Mouse (Mus musculus) heart, adult 2 months (tissue): ENCODE measurements around the gene Paf1. TPM values are rescaled to one million over a fixed set of nuclear protein-coding genes. Genes with fewer than 3 reads are reported as not detected.
A peak's percentile ranks its signal among the peaks of the same experiment; 100 is the strongest.

Experiments
- DNase-seq, 2 experiments: peaks; one replicate each; pipeline ENCODE4 v3.0.0; 2021
- H3K27ac ChIP-seq: fragments of 200-600 bp; 2 replicates; pipeline ENCODE4 v1.8.1; 2022
- H3K27me3 ChIP-seq: fragments of 200-500 bp; 2 replicates; pipeline ENCODE4 v1.6.1; 2012; ENCODE audit warnings: mild to moderate bottlenecking, low read length, inconsistent platforms, mixed read lengths; ENCODE audit not compliant: control insufficient read depth, insufficient read depth
- H3K36me3 ChIP-seq: fragments of 200-500 bp; 2 replicates; pipeline ENCODE4 v1.6.1; 2012; ENCODE audit warnings: low read length, inconsistent platforms; ENCODE audit not compliant: control insufficient read depth, insufficient read depth
- H3K4me1 ChIP-seq: fragments of 200-500 bp; 2 replicates; pipeline ENCODE4 v1.6.1; 2011; ENCODE audit warnings: low read length; ENCODE audit not compliant: control insufficient read depth, insufficient read depth
- H3K4me3 ChIP-seq: fragments of 200-600 bp; 2 replicates; pipeline ENCODE4 v1.8.1; 2022
- H3K79me2 ChIP-seq: fragments of 200-500 bp; replicated peaks from 2 replicates; pipeline ENCODE4 v1.6.1; 2012; ENCODE audit warnings: mild to moderate bottlenecking, inconsistent platforms, low read length, moderate library complexity, mixed read lengths; ENCODE audit not compliant: control insufficient read depth, insufficient read depth
- H3K9ac ChIP-seq: fragments of 200-500 bp; 2 replicates; pipeline ENCODE4 v1.6.1; 2012; ENCODE audit warnings: low read depth, mild to moderate bottlenecking, control low read depth, inconsistent platforms, low read length, mixed read lengths
- CTCF ChIP-seq: fragments of 200-600 bp; IDR thresholded peaks from 2 replicates; pipeline ENCODE4 v1.8.1; 2022; ENCODE audit warnings: antibody characterized with exemption, mild to moderate bottlenecking, moderate library complexity
- EP300 ChIP-seq: fragments of 200-500 bp; IDR thresholded peaks from 2 replicates; pipeline ENCODE4 v1.6.1; 2011; ENCODE audit warnings: low read depth, low read length, control low read depth; ENCODE audit not compliant: insufficient read depth
- POLR2A ChIP-seq: fragments of 200-500 bp; IDR thresholded peaks from 2 replicates; pipeline ENCODE4 v1.6.1; 2011; ENCODE audit warnings: mild to moderate bottlenecking, low read depth, low read length, control low read depth; ENCODE audit not compliant: insufficient read depth
- WGBS: fragments of 180-500 bp; shearing (Covaris S2); methylation state at CpG from one replicate; pipeline ENCODE4 v1.1.7; 2018; 5-methylcytosine and 5-hydroxymethylcytosine counted together
- intact Hi-C: fragments of 180-260 bp; cut with DNase I; formaldehyde crosslinking; loops from one replicate; pipeline ENCODE4 v1.15.1; 2025
- polyA plus RNA-seq: library from polyadenylated mRNA; depleted of rRNA; stranded (reverse); fragments of >200 nt; gene quantifications from 2 replicates; pipeline ENCODE4 v1.2.3, GENCODE M21; 2012
- total RNA-seq, 2 experiments: library from RNA; stranded (reverse); gene quantifications; 2 replicates each; pipeline ENCODE4 v1.2.3; 2021

The Paf1 gene
- total and polyA plus RNA-seq, 3 experiments, result 41.3 to 67.0 (median 42.1) TPM

DNA sequence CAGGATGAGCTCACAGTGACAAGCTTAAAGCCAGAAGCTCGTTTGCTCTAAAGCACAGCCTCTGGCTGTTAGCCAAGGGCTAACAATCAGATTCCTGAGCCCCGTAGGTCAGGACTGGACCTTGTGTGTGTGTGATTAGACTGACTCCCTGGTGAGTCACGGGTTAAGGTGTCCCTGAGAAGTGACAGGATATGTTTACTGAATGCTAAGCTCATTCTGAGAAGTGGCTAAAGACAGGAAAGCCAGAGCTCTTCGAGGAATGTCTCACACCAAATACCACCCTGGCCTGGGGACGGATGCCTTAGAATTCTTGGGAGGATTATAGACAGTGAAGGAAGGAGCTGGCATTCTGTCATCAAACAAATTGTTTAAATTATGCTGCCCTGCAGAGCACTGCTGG is 34.8 kb upstream of the Paf1 start:
- no peaks in the 10 kb centered on the region for H3K36me3 ChIP-seq
- intact Hi-C loops, result no loop called here
- peak in 1 of 2 experiments; percentile 14 for DNase-seq
- H3K9ac ChIP-seq, result no peak overlapping the region
- peak overlapping the region; percentile 68; the same call in 1 of the 2 replicates for H3K27ac ChIP-seq
- H3K4me1 ChIP-seq, result peaks cover 8% of the 10 kb centered on the region
- H3K79me2 ChIP-seq, result no peaks in the 10 kb centered on the region
- TF ChIP-seq CTCF (no peak), POLR2A (peak; percentile 22; the same call in 1 of the 2 replicates), EP300 (0 out of 2 replicates have a peak, but pooled peaks have one; percentile 19)
- H3K4me3 ChIP-seq, result no peak overlapping the region
- WGBS, result 7% methylated on average over 5 of the region's 5 CpGs
- H3K27me3 ChIP-seq, result no peaks in the 10 kb centered on the region

DNA sequence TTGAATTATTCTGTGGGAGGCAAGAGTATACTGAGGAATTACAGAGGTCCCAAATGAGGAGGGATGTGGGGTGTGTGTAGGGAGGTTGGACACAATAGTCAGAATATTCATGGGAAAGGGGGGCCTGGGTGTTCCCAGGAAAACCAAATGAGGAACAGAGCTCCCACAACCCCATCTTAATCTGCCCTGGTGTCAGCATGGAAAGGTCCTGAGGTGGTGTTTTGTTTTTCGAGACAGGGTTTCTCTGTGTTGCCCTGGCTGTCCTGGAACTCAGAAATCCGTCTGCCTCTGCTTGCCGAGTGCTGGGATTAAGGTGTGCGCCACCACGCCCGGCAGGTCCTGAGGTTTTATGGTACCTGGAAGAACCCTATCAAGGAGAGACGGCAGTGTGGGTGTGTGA is 34.3 kb upstream of the Paf1 start:
- peaks cover 8% of the 10 kb centered on the region for H3K4me1 ChIP-seq
- no peak for TF ChIP-seq EP300
- H3K36me3 ChIP-seq, result no peaks in the 10 kb centered on the region
- 59% methylated on average over 7 of the region's 7 CpGs for WGBS
- H3K9ac ChIP-seq, result no peak overlapping the region
- intact Hi-C loops, result no loop called here
- H3K27ac ChIP-seq, result peak overlapping the region; percentile 68; the same call in 1 of the 2 replicates
- H3K27me3 ChIP-seq, result no peaks in the 10 kb centered on the region
- H3K79me2 ChIP-seq, result no peaks in the 10 kb centered on the region
- no peak for DNase-seq
- no peak overlapping the region for H3K4me3 ChIP-seq

DNA sequence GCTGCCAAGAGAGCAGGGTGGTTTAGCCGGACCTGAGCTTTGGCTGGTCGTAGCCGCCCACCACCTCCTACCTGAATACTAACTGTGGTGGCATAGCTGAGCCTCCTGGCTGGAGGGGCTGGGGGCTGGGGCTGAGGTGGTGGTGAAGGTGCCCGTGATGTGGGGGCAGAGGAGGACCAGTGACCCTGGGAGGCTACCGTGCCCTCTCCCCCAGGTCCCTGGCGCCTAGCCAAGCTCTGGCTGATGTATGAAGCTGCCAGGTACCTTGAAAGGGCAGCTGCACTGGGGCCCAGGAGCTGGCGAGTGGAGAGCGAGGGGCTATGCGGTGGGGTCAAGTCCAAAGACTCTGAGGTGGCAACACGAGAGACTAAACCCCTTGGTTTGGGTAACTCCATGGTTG is 32.9 kb upstream of the Paf1 start:
- DNase-seq, result peak in 1 of 2 experiments; percentile 25
- Histone ChIP-seq H3K4me3 (no peak overlapping the region), H3K27ac (no peak overlapping the region), H3K4me1 (peaks cover 8% of the 10 kb centered on the region), H3K36me3 (no peaks in the 10 kb centered on the region), H3K27me3 (no peaks in the 10 kb centered on the region), H3K9ac (no peak overlapping the region), H3K79me2 (no peaks in the 10 kb centered on the region)
- TF ChIP-seq CTCF (no peak), POLR2A (no peak), EP300 (no peak)
- intact Hi-C loops, result no loop called here
- 78% methylated on average over 10 of the region's 10 CpGs for WGBS

GRCm38 (mm10) chr7:28360291-28360690 is 32.5 kb upstream of the Paf1 start:
- no peaks in the 10 kb centered on the region for H3K79me2 ChIP-seq
- no peak overlapping the region for H3K4me3 ChIP-seq
- H3K36me3 ChIP-seq, result no peaks in the 10 kb centered on the region
- no peak overlapping the region for H3K9ac ChIP-seq
- no peak overlapping the region for H3K27ac ChIP-seq
- peaks cover 8% of the 10 kb centered on the region for H3K4me1 ChIP-seq
- TF ChIP-seq EP300 (no peak), POLR2A (no peak), CTCF (no peak)
- WGBS, result 80% methylated on average over 6 of the region's 6 CpGs
- intact Hi-C loops, result no loop called here
- H3K27me3 ChIP-seq, result no peaks in the 10 kb centered on the region
- peak in 1 of 2 experiments; percentile 21 for DNase-seq

DNA sequence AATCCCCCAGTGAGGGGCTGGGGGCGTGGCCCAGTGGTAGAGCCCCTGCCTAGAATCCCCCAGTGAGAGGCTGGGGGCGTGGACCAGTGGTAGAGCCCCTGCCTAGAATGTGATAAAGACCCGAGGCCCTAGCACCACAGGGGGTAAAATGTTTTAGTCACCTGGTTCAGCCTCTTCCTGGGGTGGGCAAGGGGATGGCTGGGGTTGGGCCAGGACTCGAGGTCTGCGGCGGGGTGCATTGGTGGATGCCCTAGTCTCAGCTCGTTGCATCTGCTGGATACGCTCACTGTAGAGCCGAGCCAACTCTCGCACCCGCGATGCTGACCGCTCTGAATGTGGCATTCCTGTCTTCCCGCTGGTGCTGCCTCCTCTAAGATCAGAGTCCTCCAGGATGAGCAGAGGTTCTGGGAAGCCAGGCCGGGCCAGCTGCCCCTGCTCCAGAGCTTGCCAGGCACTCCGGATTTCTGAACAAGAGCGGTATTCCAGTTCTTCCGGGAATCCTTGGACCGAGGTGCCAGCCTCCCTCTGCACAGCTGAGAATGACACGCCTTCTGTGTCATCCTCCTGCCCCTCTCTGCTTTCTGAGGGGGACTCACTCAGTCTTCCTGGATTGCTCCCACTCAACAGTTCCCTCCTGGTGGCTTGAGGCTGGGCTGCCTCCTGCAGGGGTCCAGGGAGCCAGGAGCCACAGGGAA is 31.0 kb upstream of the Paf1 start:
- Histone ChIP-seq H3K9ac (no peak overlapping the region), H3K27me3 (no peaks in the 10 kb centered on the region), H3K4me3 (no peak overlapping the region), H3K27ac (no peak overlapping the region), H3K4me1 (peaks cover 5% of the 10 kb centered on the region), H3K79me2 (no peaks in the 10 kb centered on the region), H3K36me3 (no peaks in the 10 kb centered on the region)
- 87% methylated on average over 20 of the region's 20 CpGs for WGBS
- DNase-seq, result peak in 1 of 2 experiments; percentile 18
- intact Hi-C loops, result no loop called here
- TF ChIP-seq POLR2A, result no peak
- no peak for TF ChIP-seq CTCF
- TF ChIP-seq EP300, result no peak

DNA sequence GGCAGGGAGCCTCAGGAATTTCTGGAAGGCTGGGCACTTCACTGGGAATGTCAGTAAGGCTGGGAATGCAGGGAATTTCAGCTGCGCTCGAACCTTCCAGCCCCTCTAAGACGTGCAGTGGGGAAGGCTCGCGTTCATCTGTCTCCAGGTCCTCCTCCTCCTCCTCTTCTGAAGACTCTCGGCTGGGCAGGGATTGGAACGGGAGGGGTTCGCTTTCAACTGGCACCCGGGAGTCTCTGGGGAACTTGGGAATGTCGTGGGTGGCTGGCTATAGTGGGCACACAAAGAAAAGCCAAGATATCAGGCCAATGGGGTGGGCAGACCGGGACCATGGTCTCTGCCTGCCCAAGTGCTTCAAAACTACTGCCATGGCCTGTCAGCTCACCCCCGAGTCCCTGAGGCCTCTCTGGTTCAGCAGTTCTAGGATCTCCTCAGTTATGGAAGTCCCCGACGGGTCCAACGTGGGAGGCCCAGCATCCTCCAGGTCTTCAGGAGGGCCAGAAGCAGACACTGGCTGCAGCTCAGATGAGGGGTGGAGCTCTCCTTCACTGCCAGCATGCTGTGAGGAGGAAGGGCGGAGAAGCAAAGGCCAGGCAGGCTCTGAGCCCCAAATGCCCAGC is 30.2 kb upstream of the Paf1 start:
- no peak for DNase-seq
- TF ChIP-seq EP300, result no peak
- TF ChIP-seq POLR2A, result no peak
- no peak for TF ChIP-seq CTCF
- Histone ChIP-seq H3K9ac (no peak overlapping the region), H3K4me3 (no peak overlapping the region), H3K36me3 (no peaks in the 10 kb centered on the region), H3K27me3 (no peaks in the 10 kb centered on the region), H3K4me1 (peaks cover 2% of the 10 kb centered on the region), H3K27ac (no peak overlapping the region), H3K79me2 (no peaks in the 10 kb centered on the region)
- WGBS, result 59% methylated on average over 16 of the region's 16 CpGs
- intact Hi-C loops, result no loop called here
